Mouse (Mus musculus): ENCODE data around the gene Vkorc1l1.
A peak's percentile ranks its signal among the peaks of the same experiment; 100 is the strongest.

The Vkorc1l1 gene

DNA sequence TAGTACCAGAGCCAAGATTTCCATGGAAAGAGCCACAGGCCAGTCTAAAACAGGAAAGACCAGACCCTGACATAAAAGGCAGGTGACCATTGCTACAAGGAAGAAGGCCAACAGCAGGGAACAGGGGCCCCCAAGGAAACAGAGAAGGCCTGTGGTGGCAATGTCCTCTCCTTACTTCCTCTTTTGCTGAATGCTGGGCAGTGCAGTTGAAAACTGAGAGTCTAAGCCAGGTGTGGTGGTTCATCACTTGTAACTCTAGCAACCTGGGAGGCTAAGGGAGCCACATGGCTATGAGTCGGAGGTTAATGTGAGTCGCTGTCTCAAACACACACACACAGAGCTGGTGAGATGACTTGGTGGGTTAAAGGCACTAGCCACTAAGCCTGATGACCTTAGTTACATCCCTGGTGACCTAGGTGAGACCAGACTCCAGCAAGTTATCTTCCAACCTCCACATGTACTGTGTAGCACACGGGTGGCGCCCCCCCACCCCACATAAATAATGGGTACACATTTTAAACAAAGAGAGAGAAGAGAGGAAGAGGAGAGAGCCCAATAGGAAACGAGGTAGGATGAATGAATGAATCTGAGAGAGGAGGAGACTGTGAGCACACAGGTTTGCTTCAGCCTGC is 59.7 kb downstream of the Vkorc1l1 start:
- DNase-seq (ENCODE audit: inconsistent ontology term): no peak

DNA sequence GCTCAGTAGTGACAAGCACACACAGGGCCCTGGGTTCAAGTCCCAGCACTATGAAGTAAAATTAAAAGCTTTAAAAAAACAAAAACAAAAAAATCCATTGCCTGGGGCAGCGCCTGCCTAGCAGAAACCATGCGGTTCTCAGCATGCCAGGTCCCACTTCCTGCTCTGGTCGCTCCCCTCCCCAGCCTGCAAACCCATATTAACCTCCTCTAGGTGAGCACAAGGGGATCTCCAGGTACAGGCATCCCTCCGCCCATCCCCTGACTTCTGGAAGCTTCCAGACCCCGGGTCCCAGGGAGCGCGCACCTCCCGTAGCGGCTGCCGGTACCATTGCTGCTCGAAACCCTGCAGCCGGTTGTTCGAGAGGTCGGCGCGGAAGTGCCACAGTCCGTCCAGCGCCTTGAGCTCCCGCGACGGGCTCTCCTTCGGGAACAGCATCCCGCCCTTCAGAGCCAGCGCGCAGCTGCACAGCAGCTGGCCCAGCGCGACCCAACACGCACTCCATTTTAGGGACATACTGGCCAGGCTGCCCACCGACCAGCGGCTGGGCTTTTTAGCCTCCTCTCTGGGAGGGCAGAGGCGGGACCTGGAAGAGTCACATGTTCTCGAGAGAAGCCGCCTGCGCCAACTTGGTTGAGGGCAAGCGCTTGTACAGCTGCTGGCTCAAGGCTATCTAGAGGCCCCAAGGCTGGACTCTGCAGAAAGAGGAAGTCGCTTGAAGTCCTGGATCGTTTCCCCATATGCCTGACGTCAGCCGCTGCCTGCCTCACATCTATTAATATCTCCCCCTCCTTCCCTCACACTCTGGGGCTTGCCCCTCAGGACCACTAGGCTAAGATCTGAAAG is 60.8 kb downstream of the Vkorc1l1 start, which contains the start of gene Gusb:
TSS of gene Gusb (minus strand) at position 749 of the 846 bp plus-strand sequence.
- peak; percentile 77 for DNase-seq (ENCODE audit: inconsistent ontology term)

DNA sequence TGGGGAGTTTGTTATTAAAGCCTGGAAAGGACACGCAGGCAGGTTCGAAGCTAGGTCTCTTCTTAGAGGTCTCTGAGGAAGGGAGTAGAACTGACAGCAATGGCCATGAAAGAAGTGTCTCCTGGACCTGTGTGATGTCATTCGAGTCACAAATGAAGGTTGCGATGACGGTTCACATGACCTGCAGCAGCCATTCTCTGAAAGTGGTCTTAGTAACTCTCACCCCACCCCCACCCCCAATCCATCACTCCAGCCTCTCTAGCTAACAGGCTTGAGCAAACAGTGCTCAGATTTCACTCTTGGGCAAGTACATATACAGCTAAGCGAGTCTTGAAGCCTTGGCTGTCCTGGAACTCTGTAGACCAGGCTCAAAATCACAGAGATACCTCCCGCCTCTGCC is 61.5 kb downstream of the Vkorc1l1 start:
- DNase-seq (ENCODE audit: inconsistent ontology term): no peak

DNA sequence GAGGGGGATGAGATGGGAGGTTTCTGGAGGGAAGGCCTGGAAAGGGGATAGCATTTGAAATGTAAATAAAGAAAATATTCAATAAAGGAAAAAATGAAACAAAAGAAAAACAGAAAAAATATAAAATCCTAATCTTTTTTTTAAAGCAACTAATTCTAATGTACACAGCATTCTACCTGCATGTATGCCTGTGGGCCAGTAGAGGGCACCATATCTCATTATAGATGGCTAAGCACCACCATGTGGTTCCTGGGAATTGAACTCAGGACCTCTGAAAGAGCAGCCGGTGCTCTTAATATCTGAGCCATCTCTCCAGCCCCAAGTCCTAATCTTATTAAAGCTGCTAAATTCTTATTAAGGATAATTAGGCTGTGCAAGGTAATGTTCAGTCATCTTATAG is 65.6 kb downstream of the Vkorc1l1 start:
- no peak for DNase-seq (ENCODE audit: inconsistent ontology term)

DNA sequence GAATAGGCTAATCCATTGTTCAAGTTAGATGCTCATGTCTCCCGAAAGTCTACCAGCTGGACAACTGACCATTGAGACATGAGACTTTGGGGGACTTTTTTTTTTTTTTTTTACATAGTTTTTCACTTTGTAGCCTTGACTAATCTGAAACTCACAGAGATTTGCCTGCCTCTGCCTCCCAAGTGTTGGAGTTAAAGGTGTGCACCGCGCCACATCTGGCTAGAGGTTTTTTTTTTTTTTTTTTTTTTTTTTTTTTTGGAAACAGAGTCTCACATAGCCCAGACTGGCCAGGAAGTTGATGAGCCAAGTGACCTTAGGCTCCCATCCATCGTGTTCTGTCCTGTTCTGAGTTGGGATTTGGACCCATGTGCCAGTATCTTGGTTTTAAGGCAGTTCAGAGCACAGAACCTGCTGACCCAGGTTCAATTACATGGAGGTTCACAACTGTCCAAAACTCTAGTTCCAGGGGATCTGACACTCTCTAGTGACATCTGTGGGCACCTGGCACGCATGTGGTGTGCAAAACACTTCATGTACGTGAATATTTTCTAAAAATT is 66.3 kb downstream of the Vkorc1l1 start:
- no peak for DNase-seq (ENCODE audit: inconsistent ontology term)

DNA sequence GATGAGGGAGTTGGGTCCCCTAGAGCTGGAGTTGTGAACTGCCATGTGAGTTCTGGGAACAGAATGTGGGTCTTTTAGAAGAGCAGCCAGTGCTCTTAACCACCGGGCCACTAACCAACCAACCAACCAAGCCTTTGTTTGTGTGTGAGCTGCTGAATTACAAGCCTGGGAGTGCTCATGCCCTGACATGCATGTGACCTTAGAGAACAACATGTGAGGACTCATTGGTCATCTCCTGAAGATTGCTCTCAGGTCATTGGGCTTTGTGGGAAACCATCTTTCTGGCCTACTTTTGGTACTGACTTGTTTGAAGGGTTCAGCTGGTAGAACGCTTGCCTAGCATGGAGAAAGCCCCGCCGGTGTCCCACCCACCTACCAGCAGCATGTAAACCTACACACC is 68.0 kb downstream of the Vkorc1l1 start:
- DNase-seq (ENCODE audit: inconsistent ontology term): no peak

DNA sequence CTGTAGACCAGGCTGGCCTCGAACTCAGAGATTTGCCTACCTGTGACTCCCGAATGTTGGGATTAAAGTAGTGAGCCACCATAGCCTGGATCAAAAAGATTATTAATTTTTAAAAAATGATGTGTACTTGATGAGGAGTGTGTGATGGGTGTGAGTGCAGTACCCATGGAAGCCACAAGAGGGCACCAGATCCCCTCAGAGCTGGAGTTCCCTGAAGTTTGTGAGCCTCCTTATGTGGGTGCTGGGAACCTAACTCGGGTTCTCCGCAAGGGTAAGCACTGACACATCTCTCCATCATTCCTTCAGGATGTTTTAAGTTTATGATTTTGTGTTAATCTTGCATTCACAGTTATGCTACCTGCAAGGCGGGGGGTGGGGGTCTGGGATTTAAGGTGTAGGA is 69.2 kb downstream of the Vkorc1l1 start:
- no peak for DNase-seq (ENCODE audit: inconsistent ontology term)

DNA sequence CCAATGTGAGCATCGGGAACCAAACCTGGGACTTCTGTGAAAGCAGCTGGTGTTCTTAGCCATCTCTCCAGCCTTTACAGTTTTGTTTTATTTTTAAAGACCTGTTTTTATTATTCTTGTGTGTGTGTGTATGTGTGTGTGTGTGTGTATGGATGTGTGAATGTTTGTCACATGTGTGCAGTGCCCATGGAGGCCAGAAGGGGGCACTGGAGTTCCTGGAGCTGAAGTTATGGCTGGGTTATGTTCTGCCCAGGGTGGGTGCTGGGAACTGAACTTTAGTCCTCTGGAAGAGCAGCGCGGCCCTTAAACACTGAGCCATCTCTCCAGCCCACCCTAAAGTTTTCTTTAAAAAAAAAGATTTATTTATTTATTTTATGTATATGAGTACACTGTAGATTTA is 73.3 kb downstream of the Vkorc1l1 start:
- DNase-seq (ENCODE audit: inconsistent ontology term): no peak

DNA sequence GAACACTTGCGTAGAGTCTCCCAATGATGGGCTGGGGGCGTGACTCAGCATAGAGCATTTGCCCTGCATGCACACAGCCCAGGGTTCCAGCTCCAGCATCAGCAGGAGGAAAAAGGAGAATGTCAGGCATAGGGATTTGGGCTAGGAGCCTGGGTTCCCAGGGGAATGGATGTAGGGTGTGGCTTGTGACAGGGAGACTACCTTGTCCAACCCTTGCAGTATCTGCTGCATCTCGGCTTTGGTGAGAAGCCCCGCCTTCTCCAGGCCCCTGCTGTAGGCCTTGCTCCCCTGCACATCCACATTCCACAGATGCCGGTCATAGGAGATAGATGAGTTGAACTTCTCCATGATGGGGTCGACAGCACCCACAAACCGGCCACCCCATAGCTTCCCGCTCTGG is 77.7 kb downstream of the Vkorc1l1 start:
- peak; percentile 36 for DNase-seq (ENCODE audit: inconsistent ontology term)

DNA sequence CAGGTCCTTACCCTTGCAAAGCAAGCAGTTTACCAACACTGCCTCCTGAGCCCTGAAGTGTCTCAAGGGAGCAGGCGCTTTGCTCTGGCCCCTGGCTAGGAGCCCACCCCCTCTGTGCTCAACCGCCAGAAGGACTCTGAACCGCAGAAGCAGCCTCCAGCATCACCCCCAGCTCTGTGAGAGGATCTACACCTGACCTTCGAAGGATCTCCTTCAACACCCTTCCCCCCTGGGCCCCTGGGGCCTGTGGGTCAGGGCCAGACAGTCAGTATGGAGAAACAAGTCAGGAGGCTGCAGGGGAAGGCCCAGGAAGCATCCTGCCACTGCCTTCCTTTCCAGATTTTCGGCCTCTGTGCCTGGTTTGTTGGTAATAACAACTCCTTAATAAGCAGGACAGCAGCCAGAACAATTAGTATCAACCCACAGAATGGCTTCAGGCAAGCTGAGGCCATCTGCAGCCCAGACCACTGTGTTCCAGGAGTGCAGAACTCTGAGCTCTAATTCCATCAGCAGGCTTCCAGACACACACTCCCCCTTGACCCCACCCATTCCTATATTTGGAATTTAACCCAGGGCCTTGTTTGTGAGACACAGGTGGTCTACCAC is 79.7 kb downstream of the Vkorc1l1 start:
- DNase-seq (ENCODE audit: inconsistent ontology term): peak; percentile 69

DNA sequence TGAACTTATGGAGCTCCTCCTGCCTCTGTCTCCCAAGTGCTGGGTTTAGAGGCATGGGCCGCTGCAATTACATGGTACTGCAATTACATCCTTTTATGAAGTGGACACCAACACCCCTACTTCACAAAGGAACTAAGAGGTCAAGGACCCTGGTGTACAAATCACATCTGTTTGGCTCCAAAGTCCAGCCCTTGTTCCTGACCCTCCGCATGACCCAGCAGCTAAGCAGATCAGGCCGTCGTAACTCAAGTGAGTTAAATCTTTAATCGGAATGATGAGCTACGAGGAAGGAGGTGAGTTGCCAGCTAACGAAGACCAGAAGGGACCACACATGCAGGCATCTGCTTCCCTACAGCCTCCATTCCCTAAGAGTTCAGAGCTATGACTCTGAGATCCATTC is 80.6 kb downstream of the Vkorc1l1 start:
- no peak for DNase-seq (ENCODE audit: inconsistent ontology term)

DNA sequence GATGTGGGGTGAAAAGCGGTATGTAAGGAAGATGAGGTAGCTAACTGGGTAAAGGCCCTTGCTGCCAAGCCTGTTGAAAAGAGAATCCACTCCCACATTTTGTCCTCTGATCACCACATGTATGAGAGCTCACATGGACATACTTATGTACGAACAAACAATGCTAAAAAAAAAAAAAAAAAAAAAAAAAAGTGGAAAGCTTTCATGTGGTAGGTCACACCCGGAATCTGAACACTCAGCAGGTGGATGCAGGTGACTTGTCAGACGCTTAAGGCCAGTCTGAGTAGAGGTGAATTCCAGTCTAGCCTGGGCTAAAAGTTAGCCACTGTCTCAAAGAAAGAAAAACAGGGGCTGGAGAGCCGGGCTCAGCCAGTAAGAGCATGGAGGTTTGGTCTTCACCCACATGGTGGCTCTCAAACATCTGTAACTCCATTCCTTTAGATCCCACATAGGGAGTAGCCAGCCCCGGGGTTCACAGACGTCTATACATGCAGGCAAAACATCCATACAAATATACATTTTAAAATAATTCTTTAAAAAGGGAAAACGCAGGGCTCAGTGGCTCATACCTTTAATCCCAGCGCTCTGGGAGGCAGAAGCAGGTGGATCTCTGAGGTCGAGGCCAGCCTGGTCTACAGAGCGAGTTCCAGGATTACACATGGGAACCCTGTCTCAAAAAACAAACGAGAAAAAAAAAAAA is 81.4 kb downstream of the Vkorc1l1 start:
- peak; percentile 26 for DNase-seq (ENCODE audit: inconsistent ontology term)

DNA sequence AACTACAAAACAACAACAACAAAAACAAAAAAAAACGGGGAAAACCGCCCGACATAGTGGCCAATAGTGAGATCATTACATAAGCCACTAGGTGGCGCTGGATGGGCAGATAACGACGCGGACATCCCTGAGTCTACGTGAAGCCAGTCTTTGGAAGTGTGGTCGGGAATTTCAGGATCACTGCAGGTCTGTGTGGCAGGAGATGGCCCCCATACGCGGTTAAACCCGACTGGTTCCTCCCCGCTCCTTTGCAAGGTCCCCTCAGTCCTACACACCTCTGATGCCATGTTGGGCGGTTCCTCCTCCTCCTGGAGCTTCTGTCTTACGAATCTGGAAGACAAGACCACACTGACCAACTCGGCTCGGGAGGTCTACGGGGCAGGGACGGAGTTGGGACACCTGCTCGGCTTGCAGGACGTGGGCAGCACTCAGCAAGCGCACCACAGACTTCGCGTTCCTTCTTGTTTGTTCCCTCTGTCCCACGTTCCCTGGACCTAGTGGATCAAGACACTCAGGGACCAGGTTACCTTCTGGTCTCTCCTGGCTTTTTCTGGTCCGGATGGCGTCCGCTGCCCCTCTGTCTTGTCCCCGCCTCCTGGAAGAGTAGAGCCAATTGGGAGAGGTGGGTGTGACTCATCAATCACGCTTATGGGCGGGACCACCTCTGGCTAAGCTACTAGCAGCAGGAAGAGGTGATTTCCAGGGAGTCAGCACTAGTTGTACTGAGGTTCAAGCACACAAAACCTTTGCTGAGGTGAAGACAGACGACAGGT is 82.2 kb downstream of the Vkorc1l1 start:
- peak; percentile 90 for DNase-seq (ENCODE audit: inconsistent ontology term)

DNA sequence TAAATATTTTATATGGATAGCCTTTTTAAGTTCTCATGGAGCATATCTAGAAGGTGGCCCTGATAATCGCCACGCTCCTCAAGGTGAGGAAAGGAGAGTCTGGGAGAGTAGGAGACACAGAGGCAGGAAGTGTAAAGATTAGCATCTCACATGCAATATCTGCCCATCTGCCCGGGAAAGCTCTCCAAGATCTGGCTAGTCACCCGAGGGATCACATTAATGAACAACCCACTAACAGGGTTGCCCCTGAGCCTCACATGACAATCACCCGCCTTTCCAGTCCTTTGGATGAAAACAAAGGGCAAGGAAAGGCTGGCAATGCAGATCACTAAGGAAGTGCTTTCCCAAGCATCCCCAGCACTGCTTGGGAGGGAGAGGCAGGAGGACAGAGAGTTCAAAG is 85.4 kb downstream of the Vkorc1l1 start:
- no peak for DNase-seq (ENCODE audit: inconsistent ontology term)

DNA sequence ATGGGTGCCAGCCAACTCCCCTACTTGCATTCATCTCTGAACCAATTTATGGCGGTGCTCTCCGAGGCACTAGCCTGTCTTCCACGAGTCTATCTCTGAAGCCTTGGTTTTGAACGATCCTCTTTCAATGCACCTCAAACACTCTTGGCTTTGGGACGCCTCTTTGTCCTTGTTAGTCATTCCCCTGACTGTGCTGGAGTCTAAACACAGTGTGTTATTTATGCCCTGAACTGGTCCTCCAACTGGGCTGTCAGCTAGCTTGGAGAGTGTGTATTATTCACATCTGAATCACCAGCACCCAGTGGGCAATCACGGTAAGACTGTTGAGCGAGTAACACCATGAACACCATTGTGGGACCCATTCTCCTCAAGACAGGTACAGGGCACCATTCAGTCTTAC is 85.9 kb downstream of the Vkorc1l1 start:
- DNase-seq (ENCODE audit: inconsistent ontology term): no peak

DNA sequence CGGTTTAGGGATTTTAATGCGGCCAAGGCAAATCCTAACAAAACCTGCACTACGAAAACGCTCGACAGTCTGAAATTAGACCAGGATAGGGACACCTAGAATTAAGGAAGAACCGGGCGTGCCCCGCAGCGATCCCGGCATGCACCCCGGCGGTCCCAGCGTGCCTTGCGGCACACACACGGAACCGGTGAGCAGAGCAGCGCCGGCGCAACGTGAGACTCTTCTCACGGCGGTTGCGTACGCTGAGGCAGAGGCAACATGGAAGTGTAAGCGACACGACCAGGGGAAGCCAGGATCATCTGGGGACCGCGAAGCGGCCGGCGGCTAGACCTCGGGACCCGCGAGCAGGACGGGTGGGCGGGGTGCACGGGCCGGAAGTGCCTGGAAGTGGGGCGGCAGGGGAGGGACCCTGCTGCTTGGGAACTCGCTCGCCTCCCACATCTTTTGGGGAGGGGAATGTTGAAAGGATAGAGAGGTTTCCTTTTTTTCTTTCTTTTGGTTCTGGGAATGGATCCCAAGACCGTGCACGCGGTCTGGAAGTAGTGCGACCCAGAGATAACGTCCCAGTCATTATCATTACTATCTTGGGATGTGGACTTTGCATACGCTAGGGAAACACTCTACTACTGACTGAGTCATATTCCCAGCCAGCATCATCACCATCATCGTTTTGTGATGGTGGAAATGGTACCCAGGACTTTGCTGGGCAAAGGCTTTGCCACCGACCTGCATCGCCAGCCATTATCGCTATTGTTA is 87.5 kb downstream of the Vkorc1l1 start, which contains the start of the genes Asl and Crcp:
TSS of gene Asl (minus strand) at position 106 of the 756 bp plus-strand sequence.
TSS of gene Crcp (plus strand) at position 149 of the 756 bp plus-strand sequence.
- DNase-seq (ENCODE audit: inconsistent ontology term): peak; percentile 80

DNA sequence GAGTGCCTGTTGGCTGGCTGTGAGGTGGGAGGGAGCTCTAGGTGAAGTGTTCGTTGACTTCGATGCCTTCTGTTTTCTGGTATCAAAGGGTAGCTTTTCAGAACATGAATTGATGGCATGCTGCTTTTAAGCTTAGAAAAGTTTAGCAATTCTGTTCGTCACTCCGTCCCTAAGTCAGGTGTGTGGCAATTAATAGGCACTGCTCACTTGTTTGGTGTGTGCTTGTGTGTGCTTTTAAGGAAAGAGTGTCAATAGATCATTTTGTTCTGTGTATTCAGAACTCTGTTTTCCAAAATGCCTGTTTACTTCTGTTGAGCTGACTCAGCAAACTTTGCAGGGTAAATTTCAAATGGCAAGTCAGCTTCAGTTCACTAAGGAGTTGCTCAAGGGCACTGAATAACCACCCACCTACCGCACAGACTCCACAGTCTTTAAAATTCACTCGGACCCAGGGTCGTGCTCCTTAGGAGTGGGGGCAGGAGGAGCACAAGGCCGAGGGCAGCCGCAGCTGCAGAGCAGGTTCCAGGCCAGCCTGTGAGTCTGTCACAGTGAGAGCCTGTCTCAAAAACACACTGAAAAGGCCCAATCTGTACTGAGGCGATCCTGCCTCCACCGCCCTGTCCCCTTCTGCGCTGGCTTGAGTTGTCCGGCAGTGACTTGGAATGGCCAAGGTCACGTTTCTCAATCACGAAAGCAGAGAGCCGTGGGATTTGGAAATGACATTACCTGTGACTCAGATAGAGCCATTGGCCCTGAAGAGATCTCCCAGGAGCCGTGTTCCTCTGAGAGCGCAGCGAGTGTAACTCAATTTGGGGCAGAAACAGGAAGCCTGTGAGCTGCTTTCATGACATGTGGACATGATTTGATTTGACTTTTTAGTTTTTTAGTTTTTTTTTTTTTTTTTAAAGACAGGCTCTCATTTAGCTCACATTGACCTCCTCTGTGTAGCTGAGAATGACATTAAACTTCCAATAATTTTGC is 89.9 kb downstream of the Vkorc1l1 start:
- no peak for DNase-seq (ENCODE audit: inconsistent ontology term)

DNA sequence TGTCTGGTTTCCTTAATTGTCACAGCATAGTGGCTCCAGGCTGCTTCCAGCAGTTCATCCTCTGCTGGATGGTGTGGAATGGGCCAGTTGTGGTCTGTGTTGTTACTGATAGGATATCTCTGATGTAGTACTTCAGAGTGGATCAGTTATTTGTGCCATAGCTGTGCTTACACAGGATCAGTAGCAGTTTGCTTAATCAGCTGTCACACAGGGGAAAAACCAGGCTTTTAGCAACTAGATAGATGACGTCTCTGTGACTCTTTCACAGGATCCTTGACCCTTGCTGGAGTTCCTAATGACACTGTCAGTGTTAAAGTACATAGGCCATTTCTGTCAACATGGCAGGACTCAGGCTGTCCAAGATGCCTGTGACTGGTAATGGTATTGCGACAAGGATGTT is 92.1 kb downstream of the Vkorc1l1 start:
- DNase-seq (ENCODE audit: inconsistent ontology term): no peak
